Mouse (Mus musculus): ENCODE data around the gene Micu1.

Gene Micu1

GRCm38 (mm10) chr10:59793454-59793853 lies 91.2 kb downstream of the Micu1 start:
- in situ Hi-C loops (cut with MboI; ENCODE audit: low pct_unique_long_range_greater_than_20kb in 1 of 2, low sequenced_read_pairs in 2 of 2, unreplicated experiment in 1 of 2) = no loop called here

GRCm38 (mm10) chr10:59795085-59795484 lies 92.8 kb downstream of the Micu1 start:
- in situ Hi-C loops (cut with MboI; ENCODE audit: low pct_unique_long_range_greater_than_20kb in 1 of 2, low sequenced_read_pairs in 2 of 2, unreplicated experiment in 1 of 2) = no loop called here

- in situ Hi-C loops (cut with MboI; ENCODE audit: low pct_unique_long_range_greater_than_20kb in 1 of 2, low sequenced_read_pairs in 2 of 2, unreplicated experiment in 1 of 2) = no loop called here
Measured at GRCm38 (mm10) chr10:59795902-59796301, 93.6 kb downstream of the Micu1 start.

- in situ Hi-C loops (cut with MboI; ENCODE audit: low pct_unique_long_range_greater_than_20kb in 1 of 2, low sequenced_read_pairs in 2 of 2, unreplicated experiment in 1 of 2) = no loop called here
Measured at GRCm38 (mm10) chr10:59798371-59798770, 96.1 kb downstream of the Micu1 start.

GRCm38 (mm10) chr10:59799303-59800044 lies 97.2 kb downstream of the Micu1 start:
- in situ Hi-C loops (cut with MboI; ENCODE audit: low pct_unique_long_range_greater_than_20kb in 1 of 2, low sequenced_read_pairs in 2 of 2, unreplicated experiment in 1 of 2) = no loop called here

- in situ Hi-C loops (cut with MboI; ENCODE audit: low pct_unique_long_range_greater_than_20kb in 1 of 2, low sequenced_read_pairs in 2 of 2, unreplicated experiment in 1 of 2) = no loop called here
Measured at GRCm38 (mm10) chr10:59800159-59800558, 97.9 kb downstream of the Micu1 start.

GRCm38 (mm10) chr10:59800826-59801501 lies 98.7 kb downstream of the Micu1 start:
- in situ Hi-C loops (cut with MboI; ENCODE audit: low pct_unique_long_range_greater_than_20kb in 1 of 2, low sequenced_read_pairs in 2 of 2, unreplicated experiment in 1 of 2) = no loop called here

- in situ Hi-C loops (cut with MboI; ENCODE audit: low pct_unique_long_range_greater_than_20kb in 1 of 2, low sequenced_read_pairs in 2 of 2, unreplicated experiment in 1 of 2) = no loop called here
Measured at GRCm38 (mm10) chr10:59808677-59809076, 106.4 kb downstream of the Micu1 start.

- in situ Hi-C loops (cut with MboI; ENCODE audit: low pct_unique_long_range_greater_than_20kb in 1 of 2, low sequenced_read_pairs in 2 of 2, unreplicated experiment in 1 of 2) = loop anchor here in 1 of 2 experiments (10.0 kb wide), 1 partner anchor 95 kb away; no protein-coding TSS in a partner anchor
Measured at GRCm38 (mm10) chr10:59809991-59810574, 107.8 kb downstream of the Micu1 start.

- in situ Hi-C loops (cut with MboI; ENCODE audit: low pct_unique_long_range_greater_than_20kb in 1 of 2, low sequenced_read_pairs in 2 of 2, unreplicated experiment in 1 of 2) = loop anchor here in 1 of 2 experiments (10.0 kb wide), 1 partner anchor 98 kb away; no protein-coding TSS in a partner anchor
Measured at GRCm38 (mm10) chr10:59812939-59813338, 110.7 kb downstream of the Micu1 start.

- in situ Hi-C loops (cut with MboI; ENCODE audit: low pct_unique_long_range_greater_than_20kb in 1 of 2, low sequenced_read_pairs in 2 of 2, unreplicated experiment in 1 of 2) = loop anchor here in 1 of 2 experiments (10.0 kb wide), 1 partner anchor 99 kb away; no protein-coding TSS in a partner anchor
Measured at GRCm38 (mm10) chr10:59813759-59814158, 111.5 kb downstream of the Micu1 start.

- in situ Hi-C loops (cut with MboI; ENCODE audit: low pct_unique_long_range_greater_than_20kb in 1 of 2, low sequenced_read_pairs in 2 of 2, unreplicated experiment in 1 of 2) = loop anchor here in 1 of 2 experiments (10.0 kb wide), 1 partner anchor 100 kb away; no protein-coding TSS in a partner anchor
Measured at GRCm38 (mm10) chr10:59814505-59815155, 112.4 kb downstream of the Micu1 start.

- in situ Hi-C loops (cut with MboI; ENCODE audit: low pct_unique_long_range_greater_than_20kb in 1 of 2, low sequenced_read_pairs in 2 of 2, unreplicated experiment in 1 of 2) = loop anchor here in 1 of 2 experiments (10.0 kb wide), 1 partner anchor 102 kb away; no protein-coding TSS in a partner anchor
Measured at GRCm38 (mm10) chr10:59816569-59816968, 114.3 kb downstream of the Micu1 start.

- in situ Hi-C loops (cut with MboI; ENCODE audit: low pct_unique_long_range_greater_than_20kb in 1 of 2, low sequenced_read_pairs in 2 of 2, unreplicated experiment in 1 of 2) = loop anchor here in 1 of 2 experiments (10.0 kb wide), 1 partner anchor 103 kb away; no protein-coding TSS in a partner anchor
Measured at GRCm38 (mm10) chr10:59817528-59817927, 115.3 kb downstream of the Micu1 start.

GRCm38 (mm10) chr10:59817991-59818390 lies 115.7 kb downstream of the Micu1 start:
- in situ Hi-C loops (cut with MboI; ENCODE audit: low pct_unique_long_range_greater_than_20kb in 1 of 2, low sequenced_read_pairs in 2 of 2, unreplicated experiment in 1 of 2) = loop anchor here in 1 of 2 experiments (10.0 kb wide), 1 partner anchor 103 kb away; no protein-coding TSS in a partner anchor

- in situ Hi-C loops (cut with MboI; ENCODE audit: low pct_unique_long_range_greater_than_20kb in 1 of 2, low sequenced_read_pairs in 2 of 2, unreplicated experiment in 1 of 2) = loop anchor here in 1 of 2 experiments (10.0 kb wide), 1 partner anchor 104 kb away; no protein-coding TSS in a partner anchor
Measured at GRCm38 (mm10) chr10:59819146-59819545, 116.9 kb downstream of the Micu1 start.

GRCm38 (mm10) chr10:59820886-59821285 lies 118.6 kb downstream of the Micu1 start:
- in situ Hi-C loops (cut with MboI; ENCODE audit: low pct_unique_long_range_greater_than_20kb in 1 of 2, low sequenced_read_pairs in 2 of 2, unreplicated experiment in 1 of 2) = no loop called here

- in situ Hi-C loops (cut with MboI; ENCODE audit: low pct_unique_long_range_greater_than_20kb in 1 of 2, low sequenced_read_pairs in 2 of 2, unreplicated experiment in 1 of 2) = no loop called here
Measured at GRCm38 (mm10) chr10:59821334-59822066, 119.2 kb downstream of the Micu1 start.

Measured in mouse embryonic stem cell (cell line).